Comparison of ENCODE assay signal across 8 mouse cellular contexts in the genomic region with DNA sequence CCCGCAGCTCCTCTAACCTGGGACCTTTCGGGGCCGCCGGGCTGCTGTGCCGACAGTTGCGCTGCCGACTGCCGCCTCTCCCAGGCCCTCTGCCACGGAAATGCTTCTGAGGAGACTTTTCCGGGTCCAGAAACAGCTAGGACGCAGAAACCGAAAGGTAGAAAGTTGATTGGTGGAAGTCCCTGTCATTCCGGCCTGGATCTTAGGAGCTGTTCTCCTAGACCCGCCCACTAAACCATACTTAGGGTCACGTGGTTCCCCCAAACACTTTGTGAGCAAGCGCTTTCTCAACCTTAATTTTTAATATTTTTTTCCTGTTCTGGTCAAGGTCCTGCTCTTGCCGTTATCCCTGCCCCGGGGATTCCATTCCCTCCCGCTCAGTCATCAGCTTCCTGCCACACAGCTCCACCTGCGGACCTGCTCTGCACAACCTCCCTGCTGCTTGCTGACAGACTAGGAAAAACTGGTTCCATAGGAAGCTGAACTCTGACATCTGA. TPM values are rescaled to one million over a fixed set of nuclear protein-coding genes. Genes with fewer than 3 reads are reported as not detected.
A peak's percentile ranks its signal among the peaks of the same experiment; 100 is the strongest.
DNase-seq lines count a peak whose midpoint lies in the region; ATAC-seq and TF ChIP-seq lines count a peak whose summit lies in the region.
"Not testable (repeated sequence)": the region's sequence is repeated elsewhere in the genome, so short reads cannot be mapped to it uniquely, and the experiment has no call there.

A gene (minus strand): TSS at position 108 of the 497 bp plus-strand sequence.

- dilution Hi-C loops in CH12.LX (cut with MboI; ENCODE audit: extremely low pct_ligation_motif_present, extremely low pct_unique_long_range_greater_than_20kb, low sequenced_read_pairs) = not testable (repeated sequence)

- not testable (repeated sequence) for H3K79me2 ChIP-seq in CH12.LX (replicated peaks; ENCODE audit: control insufficient read depth, extremely low read depth, insufficient read depth, poor library complexity, severe bottlenecking)

- not testable (repeated sequence) for H3K27ac ChIP-seq in CH12.LX (ENCODE audit: insufficient read depth, low read depth); neural tube, embryonic 12.5 days
- H3K27ac ChIP-seq in forebrain, embryonic 11.5 days (ENCODE audit: low read depth, low read length) = 0 out of 2 replicates have a peak within 1 kb of the TSS, but pooled peaks have one; percentile 31
- H3K27ac ChIP-seq in heart, embryonic 16.5 days (ENCODE audit: low read length) = peak within 1 kb of the TSS; percentile 81
- H3K27ac ChIP-seq in liver, embryonic 15.5 days (replicated peaks) = peak within 1 kb of the TSS; percentile 74

- not testable (repeated sequence) for H3K4me1 ChIP-seq in CH12.LX (ENCODE audit: control insufficient read depth in 1 of 2, insufficient read depth in 2 of 2); forebrain, embryonic 11.5 days (replicated peaks; ENCODE audit: control insufficient read depth, insufficient read depth, low read length); heart, embryonic 16.5 days (ENCODE audit: control insufficient read depth, insufficient read depth, low read length); liver, embryonic 15.5 days (replicated peaks); neural tube, embryonic 12.5 days

- peak; percentile 99 for ATAC-seq in forebrain, embryonic 11.5 days (replicated peaks; ENCODE audit: low FRiP score)
- peak; percentile 99 for ATAC-seq in heart, embryonic 16.5 days (replicated peaks; ENCODE audit: extremely low read depth, insufficient read depth, low FRiP score)
- peak; percentile 97 for ATAC-seq in liver, embryonic 15.5 days (ENCODE audit: insufficient read depth)
- ATAC-seq in neural tube, embryonic 12.5 days (ENCODE audit: low FRiP score, low read depth) = peak; percentile 99

- TF ChIP-seq CTCF in CH12.LX (conservative IDR thresholded peaks at IDR 0.05 in 1 of 2, IDR thresholded peaks at IDR 0.05 in 1 of 2; ENCODE audit: low read depth in 2 of 2, low read length in 2 of 2) = not testable (repeated sequence)

- not testable (repeated sequence) for H3K9me3 ChIP-seq in CH12.LX (replicated peaks; ENCODE audit: low read length); forebrain, embryonic 11.5 days (ENCODE audit: control insufficient read depth, low read length); heart, embryonic 16.5 days (replicated peaks; ENCODE audit: control insufficient read depth, low read length); liver, embryonic 15.5 days (replicated peaks); neural tube, embryonic 12.5 days

- H3K4me3 ChIP-seq in CH12.LX (replicated peaks in 1 of 3; ENCODE audit: low read depth in 2 of 3, low read length in 2 of 3, poor library complexity in 1 of 3) = peak within 1 kb of the TSS; percentile 51 to 66 (median 60)
- peak within 1 kb of the TSS; percentile 45 for H3K4me3 ChIP-seq in forebrain, embryonic 11.5 days (ENCODE audit: low read depth, low read length)
- H3K4me3 ChIP-seq in heart, embryonic 16.5 days (ENCODE audit: low read length) = peak within 1 kb of the TSS; percentile 71
- peak within 1 kb of the TSS; percentile 74 for H3K4me3 ChIP-seq in liver, embryonic 15.5 days (replicated peaks)
- peak within 1 kb of the TSS; percentile 58 for H3K4me3 ChIP-seq in neural tube, embryonic 12.5 days

- in situ Hi-C loops in CH12.LX (cut with MboI; ENCODE audit: low pct_ligation_motif_present, low pct_unique_long_range_greater_than_20kb, low sequenced_read_pairs) = not testable (repeated sequence)

- H3K4me2 ChIP-seq in CH12.LX (ENCODE audit: insufficient read depth, low read depth, poor library complexity, severe bottlenecking) = peak within 1 kb of the TSS; percentile 50
- H3K4me2 ChIP-seq in forebrain, embryonic 11.5 days (ENCODE audit: low read depth, low read length, severe bottlenecking) = peak within 1 kb of the TSS; percentile 42; the same call in 1 of the 2 replicates
- H3K4me2 ChIP-seq in heart, embryonic 16.5 days (ENCODE audit: low read depth, low read length) = peak within 1 kb of the TSS; percentile 63
- H3K4me2 ChIP-seq in liver, embryonic 15.5 days = peak within 1 kb of the TSS; percentile 68
- H3K4me2 ChIP-seq in neural tube, embryonic 12.5 days (replicated peaks) = peak within 1 kb of the TSS; percentile 56

- TF ChIP-seq RAD21 in CH12.LX (IDR thresholded peaks at IDR 0.05; ENCODE audit: low read depth, low read length) = not testable (repeated sequence)

- not testable (repeated sequence) for H3K36me3 ChIP-seq in CH12.LX (replicated peaks in 1 of 2; ENCODE audit: control insufficient read depth in 1 of 2, insufficient read depth in 1 of 2, low read length in 1 of 2); forebrain, embryonic 11.5 days (ENCODE audit: control insufficient read depth, insufficient read depth, low read length); heart, embryonic 16.5 days (ENCODE audit: control insufficient read depth, insufficient read depth); liver, embryonic 15.5 days (replicated peaks); neural tube, embryonic 12.5 days

- peak; percentile 95 for DNase-seq in CH12.LX (ENCODE audit: extremely low read depth)
- peak; percentile 93 for DNase-seq in c-Kit-positive CD71-positive TER-119-negative erythroid progenitor cells, embryonic 14.5 days (ENCODE audit: low read depth)
- peak; percentile 85 for DNase-seq in forebrain, embryonic 11.5 days (ENCODE audit: low spot score)
- peak; percentile 95 to 98 for DNase-seq in kidney, postnatal 36 days
- peak; percentile 99 for DNase-seq in telencephalon, adult 2 months (ENCODE audit: low read depth, low spot score)

- not testable (repeated sequence) for TF ChIP-seq EP300 in CH12.LX (IDR thresholded peaks at IDR 0.05; ENCODE audit: low read length)

- not testable (repeated sequence) for H3K27me3 ChIP-seq in CH12.LX (replicated peaks); forebrain, embryonic 11.5 days (ENCODE audit: control insufficient read depth, insufficient read depth, low read length); heart, embryonic 16.5 days (ENCODE audit: control insufficient read depth, insufficient read depth, low read length); liver, embryonic 15.5 days; neural tube, embryonic 12.5 days (replicated peaks)

- under 1% methylated on average over 20 of the region's 20 CpGs for WGBS in forebrain, embryonic 11.5 days
- under 1% methylated on average over 20 of the region's 20 CpGs for WGBS in heart, embryonic 16.5 days
- WGBS in liver, embryonic 15.5 days (ENCODE audit: insufficient replicate concordance) = under 1% methylated on average over 20 of the region's 20 CpGs
- WGBS in neural tube, embryonic 12.5 days = under 1% methylated on average over 20 of the region's 20 CpGs

- TF ChIP-seq POLR2A in CH12.LX (IDR thresholded peaks at IDR 0.05; ENCODE audit: low read depth, low read length) = peak; percentile 75

- peak within 1 kb of the TSS; percentile 54 for H3K9ac ChIP-seq in CH12.LX (ENCODE audit: insufficient read depth, low read depth)
- H3K9ac ChIP-seq in forebrain, embryonic 11.5 days (ENCODE audit: low read length) = peak within 1 kb of the TSS; percentile 59
- H3K9ac ChIP-seq in heart, embryonic 16.5 days (ENCODE audit: low read length) = peak within 1 kb of the TSS; percentile 80
- H3K9ac ChIP-seq in liver, embryonic 15.5 days = peak within 1 kb of the TSS; percentile 72
- H3K9ac ChIP-seq in neural tube, embryonic 12.5 days = peak within 1 kb of the TSS; percentile 65

TF ChIP-seq in CH12.LX, 34 proteins besides CTCF, POLR2A, EP300 and RAD21:
- TF ChIP-seq ZMIZ1 (IDR thresholded peaks at IDR 0.05; ENCODE audit: low read depth, low read length) = peak; percentile 69; the same call in 1 of the 2 replicates
- TF ChIP-seq TBP (conservative IDR thresholded peaks at IDR 0.05; ENCODE audit: low read depth, low read length) = peak; percentile 90; the same call in 1 of the 2 replicates
- peak; percentile 87 for TF ChIP-seq ELF1 (IDR thresholded peaks at IDR 0.05; ENCODE audit: low read depth, low read length)
- peak; percentile 56 for TF ChIP-seq HCFC1 (IDR thresholded peaks at IDR 0.05; ENCODE audit: low read depth, low read length)
- peak; percentile 82 for TF ChIP-seq MAX (IDR thresholded peaks at IDR 0.05; ENCODE audit: low read length)
- TF ChIP-seq TCF12 (IDR thresholded peaks at IDR 0.05; ENCODE audit: low read depth, low read length) = 0 out of 2 replicates have a peak, but pooled peaks have one; percentile 29
- TF ChIP-seq CHD2 (IDR thresholded peaks at IDR 0.05; ENCODE audit: low read length) = peak; percentile 32; the same call in 1 of the 2 replicates
- TF ChIP-seq USF2 (conservative IDR thresholded peaks at IDR 0.05; ENCODE audit: low read depth, low read length) = peak; percentile 83
- TF ChIP-seq NELFE (IDR thresholded peaks at IDR 0.05; ENCODE audit: low read depth, low read length) = peak; percentile 58; the same call in 1 of the 2 replicates
- TF ChIP-seq USF1 (IDR thresholded peaks at IDR 0.05; ENCODE audit: low read depth, low read length) = peak; percentile 82
- TF ChIP-seq MXI1 (IDR thresholded peaks at IDR 0.05; ENCODE audit: low read depth, low read length) = 0 out of 2 replicates have a peak, but pooled peaks have one; percentile 24

RNA-seq across cellular contexts. Expression of the gene that starts here (rescaled TPM):
- total RNA-seq in CH12.LX (2012; rRNA removed) = 8.0 and 9.0 TPM in 2 replicates
- total RNA-seq in CH12.LX (2014; rRNA removed) = 23.5 and 28.3 TPM in 2 replicates
- 10.6 and 12.7 TPM in 2 replicates for polyA plus RNA-seq in CH12.LX (2012; ENCODE audit: insufficient read length, low read depth)
- polyA plus RNA-seq in forebrain, embryonic 11.5 days (2014; fragmentation: Nextera tagmentation; extraction: Ambion mirVana) = 9.7 and 14.1 TPM in 2 replicates
- 6.4 and 7.4 TPM in 2 replicates for polyA plus RNA-seq in heart, embryonic 16.5 days (2015; fragmentation: Nextera tagmentation; extraction: Ambion mirVana)
- polyA plus RNA-seq in liver, embryonic 15.5 days (2015; fragmentation: Nextera tagmentation; extraction: Ambion mirVana) = 2.6 and 3.2 TPM in 2 replicates
- polyA plus RNA-seq in neural tube, embryonic 12.5 days (2016; fragmentation: Nextera tagmentation; extraction: Ambion mirVana) = 10.0 and 11.9 TPM in 2 replicates
